Mouse (Mus musculus): Measurements from ENCODE around the gene 2200002J24Rik. TPM values are rescaled to one million over a fixed set of nuclear protein-coding genes. Genes with fewer than 3 reads are reported as not detected.
A peak's percentile ranks its signal among the peaks of the same experiment; 100 is the strongest.
"Not testable (repeated sequence)": the region's sequence is repeated elsewhere in the genome, so short reads cannot be mapped to it uniquely, and the experiment has no call there.

Gene 2200002J24Rik
- polyA plus RNA-seq, 1 experiment, result 0.63 TPM

DNA sequence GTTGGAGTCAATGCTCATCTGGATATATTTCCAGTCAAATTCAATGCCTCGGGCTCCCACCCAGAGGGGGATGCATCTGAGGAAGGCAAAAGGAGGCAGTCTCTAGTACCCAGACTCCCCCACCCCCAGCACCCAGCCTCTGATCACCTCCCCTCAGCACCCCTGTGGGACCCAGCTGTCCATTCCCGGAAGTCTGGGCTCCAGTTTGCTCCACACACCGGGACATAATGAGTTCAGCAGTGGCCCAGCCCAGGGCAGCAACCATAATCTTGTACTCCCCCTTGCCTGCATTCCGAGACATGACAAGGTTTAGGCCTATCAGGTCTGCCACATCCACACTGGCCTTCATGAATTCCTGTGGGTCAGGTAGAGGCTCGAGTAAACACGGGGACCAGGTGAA lies 29.5 kb downstream of the 2200002J24Rik start:
- no peak overlapping the region for H3K27ac ChIP-seq (ENCODE audit: insufficient read depth, low read length)
- peaks cover 3% of the 10 kb centered on the region; the same call in 1 of the 2 replicates for H3K4me1 ChIP-seq (ENCODE audit: control insufficient read depth, insufficient read depth, insufficient read length)
- no peak for DNase-seq (ENCODE audit: low read depth in 1 of 2, low spot score in 2 of 2)
- H3K36me3 ChIP-seq (ENCODE audit: control insufficient read depth, insufficient read depth, low read length), result no peaks in the 10 kb centered on the region
- no peak overlapping the region for H3K4me3 ChIP-seq (ENCODE audit: extremely low read depth, insufficient read depth, insufficient read length)
- WGBS, result 81% methylated on average over 6 of the region's 6 CpGs
- H3K27me3 ChIP-seq (ENCODE audit: control insufficient read depth, insufficient read depth, low read length), result no peaks in the 10 kb centered on the region
- no peak for TF ChIP-seq POLR2A (IDR thresholded peaks at IDR 0.05; ENCODE audit: low read depth, low read length)
- no peak for TF ChIP-seq CTCF (IDR thresholded peaks at IDR 0.05; ENCODE audit: extremely low read depth, insufficient read depth, insufficient read length, insufficient replicate concordance)

GRCm38 (mm10) chr7:30728739-30729395 lies 30.1 kb downstream of the 2200002J24Rik start:
- peak overlapping the region; percentile 22; the same call in 1 of the 2 replicates for H3K27ac ChIP-seq (ENCODE audit: insufficient read depth, low read length)
- H3K4me1 ChIP-seq (ENCODE audit: control insufficient read depth, insufficient read depth, insufficient read length), result peaks cover 3% of the 10 kb centered on the region; the same call in 1 of the 2 replicates
- no peak for TF ChIP-seq POLR2A (IDR thresholded peaks at IDR 0.05; ENCODE audit: low read depth, low read length)
- no peak for TF ChIP-seq CTCF (IDR thresholded peaks at IDR 0.05; ENCODE audit: extremely low read depth, insufficient read depth, insufficient read length, insufficient replicate concordance)
- peak overlapping the region; percentile 97 for H3K4me3 ChIP-seq (ENCODE audit: extremely low read depth, insufficient read depth, insufficient read length)
- WGBS, result 6% methylated on average over 26 of the region's 26 CpGs
- H3K36me3 ChIP-seq (ENCODE audit: control insufficient read depth, insufficient read depth, low read length), result no peaks in the 10 kb centered on the region
- DNase-seq (ENCODE audit: low read depth in 1 of 2, low spot score in 2 of 2), result no peak
- H3K27me3 ChIP-seq (ENCODE audit: control insufficient read depth, insufficient read depth, low read length), result no peaks in the 10 kb centered on the region

GRCm38 (mm10) chr7:30729396-30730063 lies 30.8 kb downstream of the 2200002J24Rik start, which contains the start of gene Tmem147:
Gene Tmem147 (minus strand): TSS chr7:30729540.
- Histone ChIP-seq H3K36me3 (ENCODE audit: control insufficient read depth, insufficient read depth, low read length) (no peaks in the 10 kb centered on the region), H3K27me3 (ENCODE audit: control insufficient read depth, insufficient read depth, low read length) (no peaks in the 10 kb centered on the region), H3K27ac (ENCODE audit: insufficient read depth, low read length) (peak within 1 kb of the TSS; percentile 85), H3K4me3 (ENCODE audit: extremely low read depth, insufficient read depth, insufficient read length) (peak within 1 kb of the TSS; percentile 97), H3K4me1 (ENCODE audit: control insufficient read depth, insufficient read depth, insufficient read length) (peaks cover 3% of the 10 kb centered on the region; the same call in 1 of the 2 replicates)
- DNase-seq (ENCODE audit: low read depth in 1 of 2, low spot score in 2 of 2), result peak; percentile 84 to 95
- under 1% methylated on average over 60 of the region's 60 CpGs for WGBS
- TF ChIP-seq CTCF (IDR thresholded peaks at IDR 0.05; ENCODE audit: extremely low read depth, insufficient read depth, insufficient read length, insufficient replicate concordance) (peak; percentile 27; the same call in 1 of the 2 replicates), POLR2A (IDR thresholded peaks at IDR 0.05; ENCODE audit: low read depth, low read length) (peak; percentile 33)

- not testable (repeated sequence) for DNase-seq (ENCODE audit: low read depth in 1 of 2, low spot score in 2 of 2); H3K36me3 ChIP-seq (ENCODE audit: control insufficient read depth, insufficient read depth, low read length); H3K27me3 ChIP-seq (ENCODE audit: control insufficient read depth, insufficient read depth, low read length); H3K4me1 ChIP-seq (ENCODE audit: control insufficient read depth, insufficient read depth, insufficient read length)
- peak overlapping the region; percentile 97 for H3K4me3 ChIP-seq (ENCODE audit: extremely low read depth, insufficient read depth, insufficient read length)
- WGBS, result 18% methylated on average over 21 of the region's 22 CpGs
- H3K27ac ChIP-seq (ENCODE audit: insufficient read depth, low read length), result peak overlapping the region; percentile 85
Observed at GRCm38 (mm10) chr7:30730064-30730722, 31.5 kb downstream of the 2200002J24Rik start.

DNA sequence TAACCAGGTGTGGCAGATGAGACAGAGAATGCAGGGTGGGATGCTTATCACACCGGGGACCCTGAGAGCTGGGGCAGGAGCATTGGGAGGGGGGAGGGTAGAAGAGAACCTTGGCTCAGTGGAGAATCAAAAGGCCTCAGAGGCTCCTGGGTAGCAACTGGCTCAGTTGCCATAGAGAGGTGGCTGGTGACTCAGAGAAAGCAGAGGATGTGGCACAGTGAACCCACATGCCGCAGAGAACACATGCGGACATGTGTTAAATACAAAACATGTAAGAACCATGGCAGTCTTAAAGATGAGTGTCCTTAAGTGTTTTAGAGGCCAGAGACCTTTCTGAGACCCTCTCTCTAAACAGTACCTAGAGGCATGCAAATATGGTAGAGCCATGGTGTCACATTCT lies 37.5 kb downstream of the 2200002J24Rik start:
- Histone ChIP-seq H3K27me3 (ENCODE audit: control insufficient read depth, insufficient read depth, low read length) (no peaks in the 10 kb centered on the region), H3K27ac (ENCODE audit: insufficient read depth, low read length) (no peak overlapping the region), H3K4me1 (ENCODE audit: control insufficient read depth, insufficient read depth, insufficient read length) (no peaks in the 10 kb centered on the region), H3K36me3 (ENCODE audit: control insufficient read depth, insufficient read depth, low read length) (peaks cover 4% of the 10 kb centered on the region; the same call in 1 of the 2 replicates), H3K4me3 (ENCODE audit: extremely low read depth, insufficient read depth, insufficient read length) (no peak overlapping the region)
- no peak for DNase-seq (ENCODE audit: low read depth in 1 of 2, low spot score in 2 of 2)
- 78% methylated on average over 3 of the region's 3 CpGs for WGBS
- no peak for TF ChIP-seq CTCF (IDR thresholded peaks at IDR 0.05; ENCODE audit: extremely low read depth, insufficient read depth, insufficient read length, insufficient replicate concordance)
- no peak for TF ChIP-seq POLR2A (IDR thresholded peaks at IDR 0.05; ENCODE audit: low read depth, low read length)

DNA sequence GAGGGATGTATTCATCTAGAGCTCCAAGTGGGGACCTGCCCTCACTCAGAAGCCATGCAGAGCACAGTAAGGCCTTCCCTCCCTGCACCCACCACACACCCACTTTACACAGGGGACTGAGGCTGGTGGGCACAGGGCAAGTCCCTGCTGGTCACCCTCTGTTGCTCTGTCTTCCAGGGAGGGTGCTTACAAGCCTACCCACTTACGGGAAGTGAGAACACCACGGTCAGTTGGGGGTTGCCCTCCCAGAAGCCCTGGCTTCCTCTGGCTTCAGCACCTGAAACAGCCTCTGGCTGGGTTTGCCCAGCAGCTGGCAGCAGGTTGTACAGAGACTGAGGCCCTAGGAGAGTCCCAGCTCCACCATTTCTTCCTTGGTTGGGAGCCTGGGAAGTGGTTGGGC lies 43.8 kb downstream of the 2200002J24Rik start:
- H3K27ac ChIP-seq (ENCODE audit: insufficient read depth, low read length); H3K27me3 ChIP-seq (ENCODE audit: control insufficient read depth, insufficient read depth, low read length); H3K36me3 ChIP-seq (ENCODE audit: control insufficient read depth, insufficient read depth, low read length); H3K4me1 ChIP-seq (ENCODE audit: control insufficient read depth, insufficient read depth, insufficient read length); H3K4me3 ChIP-seq (ENCODE audit: extremely low read depth, insufficient read depth, insufficient read length): not testable (repeated sequence)
- WGBS, result 22% methylated on average over 2 of the region's 2 CpGs
- DNase-seq (ENCODE audit: low read depth in 1 of 2, low spot score in 2 of 2), result peak in 1 of 2 experiments; percentile 30

DNA sequence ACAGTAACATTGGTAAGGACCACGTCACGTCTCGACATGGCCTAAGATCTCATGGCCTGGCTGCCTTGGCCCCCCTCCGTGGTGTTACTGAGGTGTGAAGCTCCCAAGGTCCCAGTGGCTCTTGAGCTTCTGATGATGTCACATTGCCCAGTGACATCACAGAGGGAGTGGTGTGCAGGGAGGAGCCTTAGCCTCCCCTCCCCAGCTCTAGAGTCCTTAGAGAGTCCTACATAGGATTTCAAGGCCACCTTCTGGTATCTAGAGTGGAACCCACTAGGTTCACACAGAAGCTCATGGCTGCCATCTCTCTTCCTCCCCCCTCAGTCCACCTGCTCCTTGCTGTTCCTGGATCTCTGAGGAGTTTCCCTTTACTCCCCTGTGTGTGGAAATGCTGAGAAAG lies 44.9 kb downstream of the 2200002J24Rik start, which contains the start of gene Gapdhs:
Gene Gapdhs (minus strand): TSS at position 65 of the 400 bp plus-strand sequence.
- H3K27ac ChIP-seq (ENCODE audit: insufficient read depth, low read length); H3K4me1 ChIP-seq (ENCODE audit: control insufficient read depth, insufficient read depth, insufficient read length); DNase-seq (ENCODE audit: low read depth in 1 of 2, low spot score in 2 of 2); H3K27me3 ChIP-seq (ENCODE audit: control insufficient read depth, insufficient read depth, low read length); H3K36me3 ChIP-seq (ENCODE audit: control insufficient read depth, insufficient read depth, low read length); H3K4me3 ChIP-seq (ENCODE audit: extremely low read depth, insufficient read depth, insufficient read length): not testable (repeated sequence)
- 85% methylated on average over 3 of the region's 4 CpGs for WGBS

All from spleen, adult 2 months (tissue).